Mouse (Mus musculus) heart, postnatal 0 days (tissue): ENCODE data around the gene Slc35f6. TPM values are rescaled to one million over a fixed set of nuclear protein-coding genes. Genes with fewer than 3 reads are reported as not detected.
A peak's percentile ranks its signal among the peaks of the same experiment; 100 is the strongest.

Source experiments
- ATAC-seq: fragments of 200-750 bp; cut with Nextera tagmentation; 2 replicates; pipeline ENCODE4 v1.8.0; 2017; ENCODE audit warnings: low read depth, moderate number of reproducible peaks, moderate library complexity; ENCODE audit not compliant: insufficient read depth
- DNase-seq: peaks from one replicate; pipeline ENCODE4 v3.0.0-alpha.2; 2016; ENCODE audit warnings: low spot score
- H3K27ac ChIP-seq: fragments of 300-500 bp; sonication (generic); 2 replicates; pipeline ENCODE4 v1.5.1; 2014; ENCODE audit warnings: low read depth, mild to moderate bottlenecking
- H3K27me3 ChIP-seq: fragments of 300-500 bp; sonication (generic); 2 replicates; pipeline ENCODE4 v1.6.1; 2014; ENCODE audit warnings: low read length, mixed read lengths; ENCODE audit not compliant: control insufficient read depth, insufficient read depth
- H3K36me3 ChIP-seq: fragments of 300-500 bp; sonication (generic); replicated peaks from 2 replicates; pipeline ENCODE4 v1.6.1; 2014; ENCODE audit warnings: low read length, mixed read lengths; ENCODE audit not compliant: control insufficient read depth, insufficient read depth
- H3K4me1 ChIP-seq: fragments of 300-500 bp; sonication (generic); 2 replicates; pipeline ENCODE4 v1.6.1; 2014; ENCODE audit warnings: antibody characterized with exemption; ENCODE audit not compliant: control insufficient read depth, insufficient read depth
- H3K4me2 ChIP-seq: fragments of 300-500 bp; sonication (generic); 2 replicates; pipeline ENCODE4 v1.6.1; 2014; ENCODE audit warnings: low read depth, mild to moderate bottlenecking, low read length, moderate library complexity
- H3K4me3 ChIP-seq: fragments of 300-500 bp; sonication (generic); 2 replicates; pipeline ENCODE4 v1.5.1; 2014; ENCODE audit warnings: low read depth, low read length
- H3K9ac ChIP-seq: fragments of 300-500 bp; sonication (generic); replicated peaks from 2 replicates; pipeline ENCODE4 v1.6.1; 2014; ENCODE audit warnings: low read depth, low read length, mixed read lengths
- H3K9me3 ChIP-seq: fragments of 300-500 bp; sonication (generic); replicated peaks from 2 replicates; pipeline ENCODE4 v1.6.1; 2016; ENCODE audit warnings: low read length; ENCODE audit not compliant: control insufficient read depth
- CTCF ChIP-seq: IDR thresholded peaks from 2 replicates; pipeline ENCODE4 v1.5.1; 2016; ENCODE audit warnings: antibody characterized with exemption, control low read depth, low read depth
- EP300 ChIP-seq: IDR thresholded peaks from 2 replicates; pipeline ENCODE4 v1.6.1; 2016; ENCODE audit warnings: antibody characterized with exemption, low read depth
- WGBS: fragments of 180-500 bp; shearing (Covaris S2); extraction: QIAGEN DNeasy Blood & Tissue Kit; methylation state at CpG from one replicate; pipeline ENCODE4 v1.1.7; 2014; 5-methylcytosine and 5-hydroxymethylcytosine counted together
- polyA plus RNA-seq: library from polyadenylated mRNA; unstranded; fragments of >200 nt; fragmentation: Nextera tagmentation; extraction: Ambion mirVana; gene quantifications from 2 replicates; pipeline ENCODE4 v1.2.1, GENCODE M21; 2015
- total RNA-seq: library from RNA; depleted of rRNA; stranded (reverse); fragments of >200 nt; gene quantifications from 2 replicates; pipeline ENCODE4 v1.2.3, GENCODE M21; 2014; ENCODE audit warnings: low replicate concordance; rRNA removed

Gene Slc35f6
- total RNA-seq (61.3 and 86.8 TPM in 2 replicates), polyA plus RNA-seq (30.5 and 31.7 TPM in 2 replicates)

DNA sequence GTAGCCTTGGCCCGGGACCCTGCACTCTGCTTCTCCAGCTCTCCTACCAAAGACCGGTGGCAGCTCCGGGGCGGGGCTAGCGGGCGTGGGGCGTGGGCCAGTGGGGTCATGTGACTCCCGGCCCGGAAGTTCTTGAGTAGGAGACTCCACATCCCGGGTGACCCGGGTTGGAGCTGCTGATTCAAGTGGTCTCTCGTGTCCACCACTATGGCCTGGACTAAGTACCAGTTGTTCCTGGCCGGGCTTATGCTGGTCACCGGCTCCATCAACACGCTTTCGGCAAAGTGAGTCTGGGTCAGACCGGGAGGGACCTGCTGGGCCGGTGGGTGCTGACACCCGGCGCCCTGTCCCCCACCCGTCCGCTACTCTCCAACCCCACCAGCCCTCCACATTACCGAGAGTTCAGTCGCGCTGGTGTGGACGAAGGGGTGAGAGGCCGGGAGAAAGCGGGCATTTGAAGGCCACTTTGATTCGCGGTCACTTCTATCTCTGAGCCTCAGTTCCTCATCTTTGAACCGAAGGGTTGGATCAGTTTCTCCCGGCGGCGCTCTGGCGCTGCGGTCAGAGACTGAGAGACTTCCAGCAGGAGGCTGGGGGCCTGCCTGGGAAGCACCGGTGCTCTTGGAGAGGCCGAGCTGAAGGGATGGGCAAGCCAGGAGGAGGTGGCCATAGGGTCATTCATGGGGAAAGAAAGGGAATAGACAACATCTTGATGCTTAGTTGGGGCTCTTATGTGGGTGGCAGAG, at the start of gene Slc35f6:
TSS of gene Slc35f6 (plus strand) at position 119 of the 746 bp plus-strand sequence.
- DNase-seq (peak; percentile 85), ATAC-seq (peak; percentile 91)
- Histone ChIP-seq H3K4me2 (peak within 1 kb of the TSS; percentile 92), H3K27ac (peak within 1 kb of the TSS; percentile 79), H3K4me3 (peak within 1 kb of the TSS; percentile 95), H3K36me3 (0 out of 2 replicates have a peak, but pooled peaks cover 4% of the 10 kb centered on the region), H3K9ac (peak within 1 kb of the TSS; percentile 80), H3K27me3 (no peaks in the 10 kb centered on the region), H3K4me1 (peaks cover 20% of the 10 kb centered on the region), H3K9me3 (no peaks in the 10 kb centered on the region)
- under 1% methylated on average over 37 of the region's 38 CpGs for WGBS
- no peak for TF ChIP-seq CTCF
- no peak for TF ChIP-seq EP300

DNA sequence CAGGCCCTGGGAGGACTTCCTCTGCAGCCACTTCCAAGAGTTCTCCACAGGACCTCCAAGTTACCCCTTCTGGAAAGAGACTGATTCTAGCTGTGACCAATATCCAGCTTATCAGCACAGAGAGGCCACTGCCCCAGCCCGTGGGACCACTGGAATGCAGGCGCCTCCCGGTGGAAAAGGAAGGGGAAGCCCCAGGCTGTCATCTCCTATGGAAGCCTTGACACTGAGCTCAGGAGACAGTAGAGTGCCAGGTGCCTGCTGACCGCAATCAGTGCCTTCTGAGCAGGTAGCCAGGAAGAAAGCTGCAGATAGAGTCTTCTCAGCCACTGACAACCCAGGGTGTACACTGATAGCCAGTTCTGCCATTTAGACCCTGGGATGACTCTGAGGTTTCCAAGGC, 46.3 kb upstream of the Slc35f6 start:
- no peak overlapping the region for H3K27ac ChIP-seq
- DNase-seq = no peak
- no peak for ATAC-seq
- H3K4me3 ChIP-seq = no peak overlapping the region
- 5% methylated on average over 4 of the region's 4 CpGs for WGBS
- no peaks in the 10 kb centered on the region for H3K9me3 ChIP-seq
- H3K9ac ChIP-seq = no peak overlapping the region
- no peak overlapping the region for H3K4me2 ChIP-seq
- H3K4me1 ChIP-seq = peaks cover 39% of the 10 kb centered on the region
- no peaks in the 10 kb centered on the region for H3K36me3 ChIP-seq
- TF ChIP-seq EP300 (no peak), CTCF (peak; percentile 55)
- no peaks in the 10 kb centered on the region for H3K27me3 ChIP-seq

DNA sequence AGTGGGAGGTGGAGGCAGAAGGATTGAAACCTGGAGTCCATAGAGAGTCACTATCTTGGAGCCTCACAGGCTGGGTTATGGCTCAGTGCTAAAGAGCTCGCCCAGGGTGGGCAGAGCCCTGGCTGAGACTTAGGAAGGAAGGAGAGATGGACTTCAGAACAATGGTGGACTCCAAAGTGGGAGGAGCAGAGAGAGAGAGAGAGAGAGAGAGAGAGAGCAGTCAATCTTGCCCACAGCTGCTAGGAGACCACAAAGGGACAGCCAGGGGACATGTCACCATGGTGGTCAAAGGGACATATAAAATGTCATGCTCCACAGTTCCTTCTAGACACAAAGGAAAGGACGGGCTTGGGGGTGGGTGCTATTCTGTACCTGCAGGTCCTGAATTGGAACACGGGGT, 44.5 kb upstream of the Slc35f6 start:
- Histone ChIP-seq H3K27me3 (no peaks in the 10 kb centered on the region), H3K27ac (peak overlapping the region; percentile 92), H3K4me2 (no peak overlapping the region), H3K36me3 (no peaks in the 10 kb centered on the region), H3K4me3 (no peak overlapping the region), H3K4me1 (peaks cover 53% of the 10 kb centered on the region), H3K9me3 (no peaks in the 10 kb centered on the region), H3K9ac (no peak overlapping the region)
- 80% methylated on average over 3 of the region's 3 CpGs for WGBS
- DNase-seq (no peak), ATAC-seq (no peak)
- TF ChIP-seq CTCF (no peak), EP300 (no peak)

DNA sequence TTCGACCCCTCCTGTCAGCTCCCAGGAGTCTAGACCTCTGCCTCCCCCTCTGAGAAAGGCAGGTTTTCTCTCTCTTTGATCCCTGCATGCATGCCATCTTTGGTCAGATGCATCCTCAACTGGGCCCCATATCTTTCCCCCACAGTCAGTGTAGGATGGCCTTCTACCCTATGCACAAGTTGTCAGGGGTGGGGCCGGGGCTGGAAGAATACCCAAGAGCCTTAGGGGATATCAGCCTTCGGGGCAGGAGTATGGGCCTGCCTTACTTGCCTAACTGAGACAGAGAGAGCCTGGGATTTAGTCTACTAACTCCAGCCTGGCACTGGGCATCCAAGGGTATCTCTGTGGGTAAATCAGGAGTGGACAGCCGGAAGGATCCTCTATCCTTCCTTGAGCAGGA, 43.8 kb upstream of the Slc35f6 start:
- H3K9ac ChIP-seq = no peak overlapping the region
- ATAC-seq (no peak), DNase-seq (no peak)
- no peak for TF ChIP-seq CTCF
- TF ChIP-seq EP300 = no peak
- H3K4me3 ChIP-seq = no peak overlapping the region
- peak overlapping the region; percentile 92 for H3K27ac ChIP-seq
- H3K9me3 ChIP-seq = no peaks in the 10 kb centered on the region
- 57% methylated on average over 4 of the region's 4 CpGs for WGBS
- peaks cover 53% of the 10 kb centered on the region for H3K4me1 ChIP-seq
- H3K36me3 ChIP-seq = no peaks in the 10 kb centered on the region
- H3K27me3 ChIP-seq = no peaks in the 10 kb centered on the region
- H3K4me2 ChIP-seq = no peak overlapping the region

DNA sequence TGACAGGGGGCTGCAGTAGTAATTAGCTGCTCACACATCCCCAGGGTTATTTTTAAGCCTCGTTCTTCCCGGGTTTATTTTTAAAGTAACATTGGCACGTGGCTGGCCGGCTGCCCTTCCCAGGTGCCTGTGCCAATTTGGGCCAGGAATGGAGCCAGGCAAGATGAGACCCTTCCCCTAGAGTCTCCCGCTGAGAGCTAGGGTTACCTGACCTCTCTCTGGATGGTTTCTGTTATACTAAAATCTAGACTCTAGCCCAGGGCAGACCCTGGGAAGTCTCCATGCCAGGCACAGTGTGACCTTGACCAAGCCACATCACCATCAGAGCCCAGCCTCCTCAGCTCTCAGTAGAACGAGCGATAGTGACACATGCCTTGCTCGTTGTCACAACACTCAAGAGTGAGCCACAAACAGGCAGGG, 43.0 kb upstream of the Slc35f6 start:
- H3K9ac ChIP-seq = no peak overlapping the region
- H3K36me3 ChIP-seq = no peaks in the 10 kb centered on the region
- no peak overlapping the region for H3K4me3 ChIP-seq
- H3K27me3 ChIP-seq = no peaks in the 10 kb centered on the region
- no peak overlapping the region for H3K4me2 ChIP-seq
- no peaks in the 10 kb centered on the region for H3K9me3 ChIP-seq
- TF ChIP-seq CTCF = no peak
- TF ChIP-seq EP300 = peak; percentile 78; the same call in 1 of the 2 replicates
- ATAC-seq = peak; percentile 81
- 29% methylated on average over 8 of the region's 8 CpGs for WGBS
- peaks cover 53% of the 10 kb centered on the region for H3K4me1 ChIP-seq
- peak overlapping the region; percentile 92 for H3K27ac ChIP-seq
- peak; percentile 76 for DNase-seq
